Mouse (Mus musculus): ENCODE measurements around the gene Cabin1.

The Cabin1 gene

GRCm38 (mm10) chr10:75666451-75667030 lies 97.6 kb downstream of the Cabin1 start:
- DNase-seq (ENCODE audit: low spot score) = no peak

DNA sequence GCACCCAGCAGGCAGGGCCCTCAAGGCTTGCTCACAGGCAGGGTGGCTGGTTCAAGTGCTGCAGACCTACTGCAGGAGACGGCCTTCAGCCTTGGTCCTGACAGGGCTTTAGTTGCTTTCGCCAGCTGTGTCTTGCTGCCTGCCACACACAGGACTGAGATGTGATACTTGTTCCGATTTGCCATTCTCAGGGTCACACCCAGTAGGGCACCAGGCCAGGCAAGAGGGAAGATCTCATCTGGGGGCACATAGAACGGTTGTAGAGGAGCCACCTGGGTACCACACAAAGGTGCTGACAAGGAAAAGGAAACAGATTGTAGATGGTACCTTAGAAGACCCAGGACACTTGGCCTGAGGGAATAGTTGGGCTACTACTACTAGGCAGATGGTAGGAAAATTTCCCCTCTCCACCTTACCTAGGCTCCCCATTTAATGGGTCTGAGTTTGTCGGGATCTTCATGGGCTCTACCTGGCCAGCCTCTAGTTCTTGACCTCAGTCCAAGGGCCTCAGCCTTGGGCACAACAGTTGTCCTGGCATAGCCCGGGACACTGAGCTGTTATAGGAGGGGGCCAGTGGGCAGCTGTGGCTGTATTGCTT lies 99.4 kb downstream of the Cabin1 start:
- DNase-seq (ENCODE audit: low spot score) = no peak

DNA sequence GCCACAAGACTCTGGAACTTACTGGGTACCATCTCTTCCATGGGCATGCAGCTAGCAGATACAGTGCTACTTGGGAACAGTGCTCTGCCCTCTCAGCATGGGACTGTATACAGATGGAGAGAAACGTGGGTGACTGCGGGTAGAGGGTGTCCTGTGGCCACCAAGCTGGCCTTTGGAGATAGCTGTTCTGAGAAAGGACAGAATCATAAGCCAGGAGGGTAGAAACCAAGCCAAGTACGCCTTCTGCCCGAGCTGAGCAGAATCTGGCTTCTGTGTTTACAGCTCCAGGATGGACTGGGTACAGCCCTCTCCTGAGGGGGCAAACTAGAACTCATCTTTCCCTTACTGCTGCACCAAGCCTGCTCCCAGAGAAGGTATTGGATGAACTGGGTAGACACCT lies 101.6 kb downstream of the Cabin1 start:
- DNase-seq (ENCODE audit: low spot score) = no peak

GRCm38 (mm10) chr10:75661876-75662275 lies 102.3 kb downstream of the Cabin1 start:
- DNase-seq (ENCODE audit: low spot score) = no peak

GRCm38 (mm10) chr10:75661381-75661780 lies 102.8 kb downstream of the Cabin1 start:
- no peak for DNase-seq (ENCODE audit: low spot score)

DNA sequence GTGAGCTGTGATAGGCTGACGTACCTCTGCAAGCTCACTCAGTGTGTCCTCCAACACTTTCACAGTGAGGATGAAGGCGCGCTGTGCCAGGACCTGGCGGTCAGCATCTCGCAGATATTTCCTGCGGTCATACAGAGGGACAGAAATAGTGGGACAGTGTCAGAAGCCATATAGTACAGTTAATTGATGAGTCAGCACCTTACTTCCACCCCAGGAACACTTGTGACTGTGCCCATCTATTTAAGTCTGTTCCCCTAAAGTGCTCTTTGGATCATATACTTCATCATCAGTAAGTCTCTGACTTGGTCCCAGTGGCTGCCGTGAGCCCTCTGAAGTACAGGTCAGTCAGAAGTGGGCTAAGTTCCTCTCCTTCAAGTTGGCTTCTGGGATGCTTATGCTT lies 106.4 kb downstream of the Cabin1 start:
- no peak for DNase-seq (ENCODE audit: low spot score)

GRCm38 (mm10) chr10:75657165-75657564 lies 107.0 kb downstream of the Cabin1 start:
- DNase-seq (ENCODE audit: low spot score) = no peak

DNA sequence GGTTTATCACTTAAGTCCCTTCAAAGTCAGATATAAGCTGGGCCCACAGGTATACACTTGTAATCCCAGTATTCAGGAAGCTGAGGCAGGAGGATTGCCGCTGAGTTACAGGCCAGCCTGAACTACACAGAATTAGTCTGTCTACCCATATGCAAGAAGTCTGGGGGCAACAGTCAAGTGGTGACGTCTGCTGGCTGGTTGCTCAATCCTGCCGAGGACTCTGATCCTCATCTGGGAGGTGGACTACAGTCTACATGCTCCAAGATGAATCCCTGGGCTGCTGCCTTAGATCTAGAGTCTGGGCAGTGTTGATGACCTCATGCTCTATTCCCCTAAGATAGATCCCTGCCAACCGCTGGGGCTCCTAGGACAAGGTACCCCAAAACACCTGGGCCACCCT lies 110.1 kb downstream of the Cabin1 start:
- no peak for DNase-seq (ENCODE audit: low spot score)

DNA sequence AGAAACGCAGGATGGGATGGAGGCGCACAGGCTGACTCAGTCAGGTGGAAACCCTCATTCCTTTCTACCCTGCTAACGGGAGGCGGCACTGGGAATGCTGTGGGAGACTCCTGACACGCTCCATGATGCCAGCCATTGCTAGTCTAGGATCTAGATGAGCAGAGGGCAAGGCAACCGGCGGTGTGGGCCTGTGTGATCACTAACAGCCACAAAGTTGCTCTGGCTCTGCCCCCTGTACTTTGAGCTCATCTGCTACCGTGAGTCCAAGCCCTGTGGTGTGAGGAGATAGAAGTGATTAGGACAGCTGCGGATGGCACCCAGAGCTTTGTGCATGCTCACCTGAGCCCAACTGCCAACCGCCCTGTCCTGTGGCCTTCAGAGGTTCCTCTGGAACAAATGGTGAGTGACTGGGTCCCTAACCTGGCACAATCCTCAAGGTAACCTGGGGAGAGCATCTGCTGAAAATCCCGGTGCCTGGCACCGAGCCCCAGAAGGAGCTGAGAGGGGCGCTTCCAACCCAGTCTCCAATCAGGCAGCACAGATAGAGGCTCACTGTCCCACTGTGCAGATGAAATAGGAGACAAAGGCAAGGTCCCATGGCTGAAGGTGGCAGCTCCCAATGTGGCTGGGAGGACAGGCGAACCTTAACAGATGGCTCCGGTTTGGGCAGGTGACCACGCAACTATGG lies 112.6 kb downstream of the Cabin1 start:
- DNase-seq (ENCODE audit: low spot score) = no peak

- DNase-seq (ENCODE audit: low spot score) = no peak
These were observed 113.7 kb downstream of the Cabin1 start for GRCm38 (mm10) chr10:75650306-75650902.

DNA sequence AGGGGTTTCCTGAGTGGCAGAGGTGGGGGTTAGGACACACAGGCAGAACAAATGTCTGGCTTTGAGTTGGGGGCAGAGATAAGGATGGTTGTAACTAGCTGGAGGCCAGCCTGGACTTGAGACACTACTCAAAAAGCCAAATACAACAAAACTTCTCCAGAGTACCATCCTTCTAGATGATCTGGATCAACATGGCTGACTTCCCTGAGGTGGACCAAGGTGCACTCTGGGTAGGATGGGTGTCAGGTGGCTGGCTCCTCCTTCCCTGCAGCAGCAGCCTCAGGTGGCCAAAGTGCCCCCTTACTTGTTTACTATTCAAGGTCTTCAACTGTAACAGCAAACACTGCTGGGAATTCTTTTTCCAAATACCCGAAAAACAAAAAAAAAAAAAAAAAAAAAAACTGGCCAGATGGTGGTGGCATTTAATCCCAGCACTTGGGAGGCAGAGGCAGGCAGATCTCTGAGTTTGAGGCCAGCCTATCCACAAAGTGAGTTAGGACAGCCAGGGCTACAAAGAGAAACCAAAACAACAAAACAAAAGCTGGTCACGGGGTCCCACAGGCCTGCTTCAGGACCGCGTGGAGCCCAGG lies 114.6 kb downstream of the Cabin1 start:
- DNase-seq (ENCODE audit: low spot score) = no peak

GRCm38 (mm10) chr10:75649001-75649400 lies 115.1 kb downstream of the Cabin1 start:
- DNase-seq (ENCODE audit: low spot score) = no peak

GRCm38 (mm10) chr10:75648091-75648490 lies 116.0 kb downstream of the Cabin1 start:
- DNase-seq (ENCODE audit: low spot score) = no peak

GRCm38 (mm10) chr10:75647362-75647761 lies 116.8 kb downstream of the Cabin1 start:
- no peak for DNase-seq (ENCODE audit: low spot score)

GRCm38 (mm10) chr10:75646406-75646805 lies 117.7 kb downstream of the Cabin1 start:
- DNase-seq (ENCODE audit: low spot score) = no peak

GRCm38 (mm10) chr10:75645616-75646015 lies 118.5 kb downstream of the Cabin1 start:
- DNase-seq (ENCODE audit: low spot score) = no peak

GRCm38 (mm10) chr10:75643741-75644343 lies 120.3 kb downstream of the Cabin1 start, which contains the start of gene Susd2:
Gene Susd2 (minus strand): TSS chr10:75644008.
- DNase-seq (ENCODE audit: low spot score) = no peak

DNA sequence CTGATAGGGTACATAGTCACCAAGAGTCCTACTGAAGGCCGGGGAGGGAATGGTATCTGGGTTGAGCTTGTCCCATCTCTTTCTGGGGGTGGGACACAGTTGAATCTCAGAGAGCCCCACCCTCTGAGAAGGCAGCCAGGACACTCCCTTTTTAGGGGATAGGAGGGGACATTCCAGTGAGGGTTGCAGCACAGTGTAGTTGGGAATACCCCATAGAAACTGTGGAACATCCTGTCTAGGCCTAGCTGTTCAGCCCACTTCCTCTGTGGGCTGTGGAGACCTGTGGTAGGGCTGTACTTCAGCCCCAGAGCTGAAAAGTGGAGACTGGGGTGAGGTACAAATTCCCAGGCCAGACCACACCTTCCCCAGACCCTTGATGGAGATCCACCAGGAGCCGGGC lies 121.2 kb downstream of the Cabin1 start:
- no peak for DNase-seq (ENCODE audit: low spot score)

DNA sequence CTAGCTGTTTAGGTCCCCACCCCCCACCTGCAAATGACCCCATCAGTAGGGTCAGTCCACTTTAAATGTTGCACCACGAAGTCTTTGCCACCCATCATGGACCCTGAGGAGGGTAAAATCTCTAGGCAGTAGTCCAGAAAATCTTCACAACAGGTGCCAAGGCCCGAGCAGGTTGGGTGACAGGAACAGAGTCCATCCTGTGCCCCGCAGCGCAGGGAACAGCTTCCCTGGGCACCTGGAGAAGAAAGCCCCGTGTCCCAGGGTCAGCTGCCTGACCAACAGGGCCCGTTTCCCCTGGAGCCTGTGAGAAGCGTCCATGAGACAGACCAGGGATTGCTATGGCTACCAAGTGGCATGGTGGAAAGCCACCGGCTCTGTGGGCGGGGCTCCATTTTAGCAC lies 121.7 kb downstream of the Cabin1 start:
- DNase-seq (ENCODE audit: low spot score) = no peak

- DNase-seq (ENCODE audit: low spot score) = no peak
These were observed 122.4 kb downstream of the Cabin1 start for GRCm38 (mm10) chr10:75641721-75642222.

- DNase-seq (ENCODE audit: low spot score) = no peak
These were observed 126.4 kb downstream of the Cabin1 start for GRCm38 (mm10) chr10:75637711-75638110.

Data from layer of hippocampus, adult 9-10 months (tissue).